Mouse (Mus musculus) heart, embryonic 15.5 days (tissue): ENCODE data around the gene Pde4d. TPM values are rescaled to one million over a fixed set of nuclear protein-coding genes. Genes with fewer than 3 reads are reported as not detected.

Experiments
- ATAC-seq: fragments of 200-750 bp; cut with Nextera tagmentation; replicated peaks from 2 replicates; pipeline ENCODE4 v1.8.0; 2017; ENCODE audit warnings: low read depth, moderate TSS enrichment; ENCODE audit not compliant: insufficient number of reproducible peaks, insufficient read depth, low FRiP score
- H3K27ac ChIP-seq: fragments of 300-500 bp; sonication (generic); 2 replicates; pipeline ENCODE4 v1.5.1; 2015; ENCODE audit warnings: mild to moderate bottlenecking, inconsistent platforms
- H3K27me3 ChIP-seq: fragments of 300-500 bp; sonication (generic); 2 replicates; pipeline ENCODE4 v1.6.1; 2015; ENCODE audit warnings: inconsistent platforms
- H3K36me3 ChIP-seq: fragments of 300-500 bp; sonication (generic); 2 replicates; pipeline ENCODE4 v1.6.1; 2015; ENCODE audit warnings: mild to moderate bottlenecking, inconsistent platforms
- H3K4me1 ChIP-seq: fragments of 300-500 bp; sonication (generic); replicated peaks from 2 replicates; pipeline ENCODE4 v1.6.1; 2015; ENCODE audit warnings: inconsistent platforms
- H3K4me2 ChIP-seq: fragments of 300-500 bp; sonication (generic); 2 replicates; pipeline ENCODE4 v1.6.1; 2015; ENCODE audit warnings: inconsistent platforms, mild to moderate bottlenecking, moderate library complexity
- H3K4me3 ChIP-seq: fragments of 300-500 bp; sonication (generic); 2 replicates; pipeline ENCODE4 v1.5.1; 2015; ENCODE audit warnings: mild to moderate bottlenecking, inconsistent platforms
- H3K9ac ChIP-seq: fragments of 300-500 bp; sonication (generic); 2 replicates; pipeline ENCODE4 v1.6.1; 2015; ENCODE audit warnings: mild to moderate bottlenecking, inconsistent platforms
- H3K9me3 ChIP-seq: fragments of 300-500 bp; sonication (generic); replicated peaks from 2 replicates; pipeline ENCODE4 v1.6.1; 2016; ENCODE audit warnings: inconsistent platforms
- WGBS: fragments of 180-500 bp; shearing (Covaris S2); methylation state at CpG from one replicate; pipeline ENCODE4 v1.1.7; 2015; ENCODE audit warnings: mixed read lengths; 5-methylcytosine and 5-hydroxymethylcytosine counted together
- polyA plus RNA-seq: library from polyadenylated mRNA; unstranded; fragments of >200 nt; fragmentation: Nextera tagmentation; extraction: Ambion mirVana; gene quantifications from 2 replicates; pipeline ENCODE4 v1.2.1, GENCODE M21; 2015

The Pde4d gene
- polyA plus RNA-seq, 1 experiment from 2014 or later, result 25.7 TPM

DNA sequence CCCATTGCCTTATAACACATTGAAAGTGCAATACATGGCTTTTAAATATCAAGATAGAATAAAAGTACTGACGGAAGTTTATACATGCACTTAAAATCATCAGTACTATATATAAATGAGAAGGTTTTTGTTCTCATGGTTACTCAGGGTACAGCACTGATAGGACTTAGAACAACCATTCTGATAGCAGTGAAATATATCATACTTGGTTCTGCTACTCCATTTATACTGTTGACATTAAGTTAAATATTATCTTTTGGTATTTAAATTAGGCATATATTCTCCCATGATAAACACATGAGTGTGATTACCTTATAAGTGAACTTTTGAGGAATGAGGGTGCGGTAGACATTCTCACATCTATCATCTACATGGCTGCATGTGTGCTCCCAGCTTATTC, 867.9 kb downstream of the Pde4d start:
- Histone ChIP-seq H3K9me3 (no peaks in the 10 kb centered on the region), H3K4me3 (no peak overlapping the region), H3K27me3 (no peaks in the 10 kb centered on the region), H3K36me3 (no peaks in the 10 kb centered on the region), H3K27ac (no peak overlapping the region), H3K4me1 (no peaks in the 10 kb centered on the region), H3K4me2 (no peak overlapping the region), H3K9ac (no peak overlapping the region)
- ATAC-seq, result no peak
- 88% methylated on average over 2 of the region's 2 CpGs for WGBS

DNA sequence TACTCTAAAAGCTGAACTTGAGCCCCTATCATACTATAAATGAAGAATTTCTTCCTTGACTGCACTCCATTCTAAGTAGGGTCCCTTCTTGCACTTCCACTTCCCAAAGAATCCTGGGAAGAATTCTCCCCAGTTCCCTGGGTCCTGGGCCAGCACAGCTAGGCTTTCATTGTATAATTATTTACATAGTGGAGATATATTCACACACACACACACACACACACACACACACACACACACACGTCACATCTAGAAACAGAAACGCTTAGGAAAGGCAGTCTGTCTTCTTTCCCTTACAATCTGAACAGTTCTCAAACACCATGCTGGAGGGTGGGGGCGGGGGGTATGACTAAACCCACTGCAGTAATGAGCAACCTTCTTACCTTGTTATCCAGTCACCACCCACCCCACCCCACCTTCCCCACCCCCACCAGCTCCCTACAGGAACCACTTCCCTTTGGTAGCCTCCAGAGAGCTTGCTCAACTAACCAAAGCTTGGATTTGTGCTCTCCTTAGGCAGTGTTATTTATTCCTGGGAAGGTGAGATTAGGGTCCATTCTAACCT, 868.8 kb downstream of the Pde4d start:
- H3K9ac ChIP-seq, result no peak overlapping the region
- H3K27ac ChIP-seq, result no peak overlapping the region
- no peaks in the 10 kb centered on the region for H3K9me3 ChIP-seq
- H3K36me3 ChIP-seq, result no peaks in the 10 kb centered on the region
- H3K4me3 ChIP-seq, result no peak overlapping the region
- no peaks in the 10 kb centered on the region for H3K27me3 ChIP-seq
- ATAC-seq, result no peak
- no peaks in the 10 kb centered on the region for H3K4me1 ChIP-seq
- WGBS, result 66% methylated on average over 3 of the region's 3 CpGs
- H3K4me2 ChIP-seq, result no peak overlapping the region

DNA sequence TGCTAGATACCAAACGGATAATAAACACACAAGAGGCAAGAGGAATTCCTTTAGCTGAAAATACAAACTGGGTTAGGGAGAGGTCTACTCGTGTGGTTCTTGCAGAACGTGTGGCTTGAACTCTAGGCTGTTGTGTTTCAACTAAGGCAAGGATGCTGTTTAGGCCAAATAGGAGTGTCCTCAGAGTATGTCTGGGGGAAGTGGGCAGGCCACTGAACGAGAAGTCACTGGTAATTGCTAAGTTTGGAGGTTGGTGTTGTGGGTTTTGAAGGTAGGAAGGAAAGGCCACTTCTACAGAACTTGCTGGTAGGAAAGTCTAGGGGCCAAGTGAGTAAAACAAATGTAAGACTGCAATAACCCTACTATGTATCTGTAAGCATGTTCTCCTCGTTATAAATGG, 876.3 kb downstream of the Pde4d start:
- no peak overlapping the region for H3K9ac ChIP-seq
- no peak overlapping the region for H3K4me3 ChIP-seq
- 75% methylated on average over 5 of the region's 5 CpGs for WGBS

DNA sequence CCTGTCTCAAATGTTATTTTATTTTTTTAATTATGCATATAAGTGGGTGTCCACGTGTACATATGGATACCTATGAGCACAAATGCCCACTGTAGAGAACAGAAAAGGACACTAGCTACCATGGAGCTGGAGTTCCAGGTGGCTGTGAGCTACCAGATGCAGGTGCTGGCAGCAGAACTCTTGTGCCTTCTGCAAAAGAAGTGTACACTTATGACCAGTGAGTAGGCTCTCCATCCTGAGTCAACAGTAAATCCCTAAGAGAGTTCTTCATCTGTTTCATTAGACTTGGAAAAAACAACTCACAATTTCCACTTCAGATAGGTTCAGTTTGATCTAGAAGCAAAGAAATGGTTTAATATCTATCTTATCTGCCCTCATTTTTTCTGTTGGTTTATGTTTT, 881.8 kb downstream of the Pde4d start:
- 68% methylated on average over 1 of the region's 1 CpGs for WGBS
- H3K27ac ChIP-seq, result no peak overlapping the region
- H3K4me3 ChIP-seq, result no peak overlapping the region
- ATAC-seq, result no peak
- H3K4me2 ChIP-seq, result no peak overlapping the region
- H3K4me1 ChIP-seq, result no peaks in the 10 kb centered on the region
- no peaks in the 10 kb centered on the region for H3K9me3 ChIP-seq
- no peaks in the 10 kb centered on the region for H3K27me3 ChIP-seq
- no peak overlapping the region for H3K9ac ChIP-seq
- H3K36me3 ChIP-seq, result no peaks in the 10 kb centered on the region

More for the DNA sequence above, 876.3 kb downstream of the Pde4d start:
- Histone ChIP-seq H3K4me2 (no peak overlapping the region), H3K36me3 (no peaks in the 10 kb centered on the region), H3K27me3 (no peaks in the 10 kb centered on the region), H3K4me1 (no peaks in the 10 kb centered on the region), H3K27ac (no peak overlapping the region), H3K9me3 (no peaks in the 10 kb centered on the region)
- no peak for ATAC-seq

DNA sequence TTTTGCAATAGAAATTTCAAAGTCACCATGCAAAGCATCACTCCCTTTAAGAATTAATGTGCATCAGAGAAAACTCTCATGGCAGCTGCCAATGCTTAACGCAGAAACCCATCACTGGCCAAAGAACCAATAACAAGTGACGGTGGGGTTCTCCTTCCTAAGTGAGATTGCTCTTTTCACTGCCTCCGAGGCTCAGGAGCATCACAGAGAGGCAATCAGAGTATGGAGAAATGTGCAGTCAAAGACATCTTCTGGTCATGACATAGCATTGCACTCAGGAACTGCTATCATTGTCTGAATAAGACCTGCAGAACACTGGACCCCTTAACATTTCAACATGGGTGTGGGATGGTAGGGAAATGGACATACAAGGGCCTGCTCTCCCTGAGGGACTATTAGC, 892.2 kb downstream of the Pde4d start:
- no peaks in the 10 kb centered on the region for H3K9me3 ChIP-seq
- 45% methylated on average over 3 of the region's 3 CpGs for WGBS
- ATAC-seq, result no peak
- H3K4me1 ChIP-seq, result no peaks in the 10 kb centered on the region
- H3K27ac ChIP-seq, result no peak overlapping the region
- no peak overlapping the region for H3K4me2 ChIP-seq
- H3K27me3 ChIP-seq, result no peaks in the 10 kb centered on the region
- no peak overlapping the region for H3K9ac ChIP-seq
- no peaks in the 10 kb centered on the region for H3K36me3 ChIP-seq
- no peak overlapping the region for H3K4me3 ChIP-seq

DNA sequence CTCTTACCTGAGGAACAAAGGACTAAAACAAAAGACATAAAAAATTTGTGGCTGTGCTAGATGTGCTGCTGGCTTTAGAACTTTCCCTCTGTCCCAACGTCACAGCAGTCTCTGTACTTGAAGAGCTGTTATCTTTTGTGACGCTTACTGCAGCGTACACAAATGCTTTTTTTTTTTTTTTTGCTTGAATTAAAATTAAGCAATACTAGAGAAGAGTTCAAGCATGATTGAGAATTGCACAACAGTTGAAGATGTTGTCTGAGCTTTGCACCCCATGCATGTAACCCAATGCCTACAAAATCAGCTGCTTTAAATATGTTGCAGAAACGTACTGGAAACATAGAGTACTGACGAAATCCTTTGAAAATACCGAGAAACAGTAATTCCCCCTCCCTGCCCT, 892.7 kb downstream of the Pde4d start:
- Histone ChIP-seq H3K36me3 (no peaks in the 10 kb centered on the region), H3K27ac (no peak overlapping the region), H3K4me3 (no peak overlapping the region), H3K9me3 (no peaks in the 10 kb centered on the region), H3K27me3 (no peaks in the 10 kb centered on the region), H3K4me1 (no peaks in the 10 kb centered on the region), H3K4me2 (no peak overlapping the region), H3K9ac (no peak overlapping the region)
- 38% methylated on average over 6 of the region's 6 CpGs for WGBS
- ATAC-seq, result no peak

DNA sequence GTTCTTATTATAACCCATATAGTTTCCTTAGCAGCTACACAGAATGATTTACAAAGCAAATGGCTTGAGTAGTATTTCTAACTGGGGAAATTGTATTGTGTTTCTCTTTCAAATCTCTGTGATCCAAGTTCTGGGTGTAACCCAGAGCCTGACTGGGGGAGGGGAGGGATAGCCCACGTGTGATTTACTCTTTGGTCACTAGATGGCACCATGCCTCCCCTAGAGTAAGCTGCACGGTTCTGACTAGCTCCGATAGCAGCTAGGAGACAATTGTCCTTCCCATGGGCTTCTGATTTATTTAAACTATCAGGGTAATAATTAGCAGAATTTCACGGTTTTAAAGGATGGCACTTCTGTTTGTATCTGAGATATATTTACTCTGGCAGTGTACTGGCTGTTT, 893.8 kb downstream of the Pde4d start:
- H3K9me3 ChIP-seq, result no peaks in the 10 kb centered on the region
- H3K27ac ChIP-seq, result no peak overlapping the region
- no peaks in the 10 kb centered on the region for H3K27me3 ChIP-seq
- no peaks in the 10 kb centered on the region for H3K4me1 ChIP-seq
- H3K4me3 ChIP-seq, result no peak overlapping the region
- WGBS, result 4% methylated on average over 4 of the region's 4 CpGs
- no peak overlapping the region for H3K4me2 ChIP-seq
- H3K9ac ChIP-seq, result no peak overlapping the region
- no peak for ATAC-seq
- H3K36me3 ChIP-seq, result no peaks in the 10 kb centered on the region

DNA sequence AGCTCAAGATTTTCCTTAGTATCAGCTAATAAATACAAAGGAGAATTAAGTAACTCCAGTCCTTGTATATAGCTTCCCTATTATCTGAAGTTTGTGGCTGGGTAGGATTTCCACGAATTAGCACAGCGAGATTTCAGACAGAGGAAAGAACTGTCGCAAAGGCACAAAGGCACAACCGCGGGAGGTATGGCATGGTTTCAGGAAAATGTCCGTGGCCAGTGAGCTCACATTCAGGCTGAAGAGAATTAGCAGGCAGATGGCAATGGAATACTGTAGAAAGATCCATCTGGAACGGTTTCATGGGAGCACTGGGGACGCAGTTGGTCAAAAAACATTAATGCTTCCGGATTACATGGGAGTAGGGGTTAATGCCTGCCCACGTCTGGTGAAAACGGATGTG, 898.0 kb downstream of the Pde4d start:
- H3K36me3 ChIP-seq, result no peaks in the 10 kb centered on the region
- H3K27ac ChIP-seq, result no peak overlapping the region
- H3K9ac ChIP-seq, result no peak overlapping the region
- WGBS, result 65% methylated on average over 11 of the region's 11 CpGs
- no peaks in the 10 kb centered on the region for H3K4me1 ChIP-seq
- ATAC-seq, result no peak
- H3K4me2 ChIP-seq, result no peak overlapping the region
- H3K9me3 ChIP-seq, result no peaks in the 10 kb centered on the region
- H3K4me3 ChIP-seq, result no peak overlapping the region
- no peaks in the 10 kb centered on the region for H3K27me3 ChIP-seq

DNA sequence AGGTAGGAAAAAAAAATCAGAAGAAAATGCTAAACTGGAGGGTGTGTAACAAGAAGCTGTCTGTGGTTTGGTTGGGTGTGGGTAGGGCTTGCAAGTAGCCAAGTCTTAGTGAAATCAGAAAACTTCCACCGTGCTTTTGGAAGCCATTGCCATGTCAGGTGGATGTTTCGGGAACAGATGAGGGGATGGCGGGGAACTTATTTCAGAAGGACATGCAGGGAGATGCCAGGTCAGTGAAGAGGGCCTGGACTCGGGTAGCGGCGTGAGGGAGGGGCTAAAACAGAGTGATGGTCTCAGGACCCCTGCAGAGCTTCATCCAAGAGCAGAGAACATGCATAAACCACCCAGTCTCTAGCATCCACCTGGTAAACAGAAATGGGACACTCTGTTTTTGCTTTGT, 898.6 kb downstream of the Pde4d start:
- H3K36me3 ChIP-seq, result no peaks in the 10 kb centered on the region
- H3K27ac ChIP-seq, result no peak overlapping the region
- H3K27me3 ChIP-seq, result no peaks in the 10 kb centered on the region
- H3K4me2 ChIP-seq, result no peak overlapping the region
- no peak overlapping the region for H3K4me3 ChIP-seq
- H3K9ac ChIP-seq, result no peak overlapping the region
- no peaks in the 10 kb centered on the region for H3K4me1 ChIP-seq
- WGBS, result 79% methylated on average over 6 of the region's 6 CpGs
- ATAC-seq, result no peak
- H3K9me3 ChIP-seq, result no peaks in the 10 kb centered on the region

DNA sequence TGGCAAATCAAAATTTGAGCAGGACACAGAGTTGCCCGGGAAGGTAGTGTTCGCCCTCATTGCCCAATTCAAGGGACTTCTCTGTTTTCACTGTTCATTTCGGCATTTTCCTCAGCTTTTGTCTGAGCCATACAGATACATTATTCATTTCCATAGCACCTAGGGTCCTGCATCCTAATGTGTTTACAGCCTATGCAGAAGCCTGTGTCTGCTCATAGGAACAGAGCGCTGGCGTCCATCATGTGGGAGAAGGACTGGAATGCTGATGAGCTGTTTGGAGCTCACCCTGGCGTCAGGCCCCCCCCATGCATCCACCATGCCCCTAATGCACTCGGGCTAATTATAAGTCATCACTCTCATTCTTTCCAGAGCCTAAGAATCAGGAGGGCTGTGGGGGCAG, 900.4 kb downstream of the Pde4d start:
- Histone ChIP-seq H3K36me3 (no peaks in the 10 kb centered on the region), H3K4me2 (no peak overlapping the region), H3K4me1 (no peaks in the 10 kb centered on the region), H3K9me3 (no peaks in the 10 kb centered on the region), H3K4me3 (no peak overlapping the region), H3K9ac (no peak overlapping the region), H3K27me3 (no peaks in the 10 kb centered on the region), H3K27ac (no peak overlapping the region)
- ATAC-seq, result no peak
- 69% methylated on average over 7 of the region's 7 CpGs for WGBS

DNA sequence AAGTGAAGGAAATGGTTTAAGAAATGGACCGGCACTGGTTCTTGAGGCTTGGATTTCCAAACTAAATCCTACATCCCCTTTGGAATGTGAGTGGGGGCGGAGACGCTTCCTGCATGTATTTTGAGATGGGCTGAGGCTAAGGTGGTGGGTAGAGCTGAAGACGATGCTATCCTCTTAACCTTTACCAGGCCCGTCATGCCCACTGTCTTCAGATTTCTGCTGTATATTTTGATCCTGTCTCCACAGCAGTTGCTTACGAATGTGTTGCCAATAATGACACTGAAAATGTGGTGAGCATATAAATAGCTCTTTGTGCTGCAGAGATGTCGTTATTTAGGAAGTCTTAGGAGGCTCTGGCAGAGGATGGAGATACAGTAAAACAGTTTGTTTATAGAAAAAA, 904.3 kb downstream of the Pde4d start:
- no peak overlapping the region for H3K4me3 ChIP-seq
- no peak for ATAC-seq
- no peaks in the 10 kb centered on the region for H3K4me1 ChIP-seq
- 64% methylated on average over 7 of the region's 7 CpGs for WGBS
- H3K4me2 ChIP-seq, result no peak overlapping the region
- H3K27me3 ChIP-seq, result no peaks in the 10 kb centered on the region
- no peak overlapping the region for H3K27ac ChIP-seq
- H3K9ac ChIP-seq, result no peak overlapping the region
- H3K9me3 ChIP-seq, result no peaks in the 10 kb centered on the region
- no peaks in the 10 kb centered on the region for H3K36me3 ChIP-seq

DNA sequence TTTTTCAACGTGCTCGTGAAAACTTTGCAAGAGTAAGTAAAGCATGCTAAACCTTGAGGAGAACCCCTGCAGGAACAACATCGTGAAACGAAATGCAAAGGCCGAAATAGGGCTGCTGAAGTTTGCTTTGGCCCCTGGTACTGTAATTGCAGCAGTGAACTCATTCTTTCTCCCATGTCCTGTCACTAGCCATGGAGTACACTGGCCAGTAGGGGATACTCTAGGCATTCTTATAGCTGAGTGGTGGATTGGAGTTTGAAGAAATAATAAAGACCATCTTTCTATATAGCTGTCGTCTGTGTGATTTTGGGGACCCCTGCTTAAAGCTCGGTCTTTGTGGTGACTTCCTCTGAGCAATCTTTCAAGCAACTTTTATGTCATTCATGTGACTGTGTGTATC, 906.5 kb downstream of the Pde4d start:
- H3K4me1 ChIP-seq, result no peaks in the 10 kb centered on the region
- no peak overlapping the region for H3K4me2 ChIP-seq
- no peak overlapping the region for H3K27ac ChIP-seq
- WGBS, result 73% methylated on average over 7 of the region's 7 CpGs
- ATAC-seq, result no peak
- H3K4me3 ChIP-seq, result no peak overlapping the region
- H3K27me3 ChIP-seq, result no peaks in the 10 kb centered on the region
- no peaks in the 10 kb centered on the region for H3K9me3 ChIP-seq
- no peaks in the 10 kb centered on the region for H3K36me3 ChIP-seq
- no peak overlapping the region for H3K9ac ChIP-seq
